Mouse (Mus musculus): ENCODE measurements around the gene Adamtsl1. TPM values are rescaled to one million over a fixed set of nuclear protein-coding genes. Genes with fewer than 3 reads are reported as not detected.

Gene Adamtsl1
- polyA plus RNA-seq, 1 experiment from 2014 or later, result 6.9 TPM

DNA sequence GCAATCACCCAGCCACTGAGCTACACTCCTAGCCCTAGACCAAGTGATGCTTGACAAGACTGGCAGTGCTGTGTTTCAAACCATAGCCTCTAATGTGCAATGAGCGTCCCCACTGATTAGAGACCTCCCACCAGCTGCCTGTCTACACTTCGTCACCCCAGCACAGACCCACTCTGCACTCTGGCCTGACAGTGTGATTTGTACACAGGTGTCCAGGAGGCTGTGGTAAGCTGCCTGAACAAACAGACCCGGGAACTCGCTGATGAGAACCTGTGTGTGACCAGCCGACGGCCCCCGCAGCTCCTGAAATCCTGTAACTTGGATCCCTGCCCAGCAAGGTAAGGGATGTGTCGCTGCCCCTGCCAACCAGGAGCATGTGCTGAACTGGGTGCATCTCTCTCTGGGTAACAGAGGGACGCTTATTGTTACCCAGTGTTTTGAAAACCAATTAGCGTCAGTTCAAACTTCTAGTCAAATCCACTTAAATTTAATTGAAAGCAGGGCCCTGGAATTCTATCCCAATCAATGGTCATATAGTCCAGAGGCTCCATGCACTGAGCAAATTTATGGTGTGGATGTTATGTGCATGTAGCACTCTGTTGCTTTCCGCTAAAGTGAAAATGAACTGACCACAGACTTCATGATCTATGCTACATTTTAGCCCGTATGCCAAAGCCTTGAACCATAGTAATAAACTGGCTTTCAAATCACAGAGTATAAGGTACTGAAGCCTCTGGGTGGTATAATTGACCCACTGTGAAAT, 775.7 kb downstream of the Adamtsl1 start:
- 46% methylated on average over 12 of the region's 12 CpGs for WGBS
- peak; percentile 52 for DNase-seq (ENCODE audit: low spot score)
- Histone ChIP-seq H3K36me3 (replicated peaks) (no peaks in the 10 kb centered on the region), H3K27me3 (replicated peaks; ENCODE audit: low read depth, poor library complexity, severe bottlenecking) (no peaks in the 10 kb centered on the region), H3K4me3 (no peak overlapping the region), H3K27ac (replicated peaks) (peak overlapping the region; percentile 78), H3K4me1 (peaks cover 26% of the 10 kb centered on the region), H3K9me3 (no peaks in the 10 kb centered on the region)

DNA sequence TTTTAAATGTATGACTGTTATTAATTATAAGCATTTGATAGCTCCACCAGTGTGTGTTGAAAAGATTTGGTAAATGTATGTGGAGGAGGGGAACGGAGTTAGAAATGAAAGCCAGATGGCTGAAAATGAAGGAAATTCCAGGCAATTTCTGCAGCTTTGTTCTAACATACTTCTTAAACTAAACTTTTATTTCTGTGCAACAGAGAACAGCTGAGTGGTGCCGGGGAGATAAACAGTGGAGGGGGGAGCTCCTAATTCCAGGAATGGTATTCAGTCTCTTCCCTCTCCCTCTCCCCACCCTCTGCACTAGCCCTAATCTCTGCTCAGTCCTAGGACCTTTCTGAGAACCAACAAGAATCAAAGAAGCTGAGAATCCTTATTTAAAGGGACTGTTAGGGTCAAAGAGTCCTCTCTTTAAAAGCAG, 780.9 kb downstream of the Adamtsl1 start:
- WGBS, result 40% methylated on average over 2 of the region's 2 CpGs
- no peak overlapping the region for H3K4me3 ChIP-seq
- no peaks in the 10 kb centered on the region for H3K27me3 ChIP-seq (replicated peaks; ENCODE audit: low read depth, poor library complexity, severe bottlenecking)
- H3K9me3 ChIP-seq, result no peaks in the 10 kb centered on the region
- no peaks in the 10 kb centered on the region for H3K36me3 ChIP-seq (replicated peaks)
- H3K27ac ChIP-seq (replicated peaks), result peak overlapping the region; percentile 53
- peaks cover 32% of the 10 kb centered on the region for H3K4me1 ChIP-seq
- peak; percentile 52 for DNase-seq (ENCODE audit: low spot score)

DNA sequence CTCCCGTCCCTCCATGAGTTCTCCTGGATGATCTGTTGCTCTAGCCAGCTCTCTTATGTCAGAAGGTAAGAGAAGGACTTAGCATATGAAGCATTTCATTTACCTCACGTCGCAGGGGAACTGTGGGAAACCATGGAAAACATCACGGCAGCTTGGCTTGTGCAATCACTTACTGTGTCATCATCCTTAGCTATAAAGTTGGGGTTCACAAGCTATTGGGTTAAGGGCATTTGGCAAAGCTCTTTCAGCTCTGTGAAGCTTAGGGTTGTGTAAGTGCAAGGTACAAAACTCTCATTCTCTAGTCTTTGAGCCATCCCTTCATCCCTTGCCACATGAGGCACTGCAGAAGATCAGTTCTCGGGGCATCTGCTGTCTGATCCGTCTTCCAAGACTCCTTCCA, 787.5 kb downstream of the Adamtsl1 start:
- no peak for DNase-seq (ENCODE audit: low spot score)
- no peaks in the 10 kb centered on the region for H3K9me3 ChIP-seq
- no peak overlapping the region for H3K4me3 ChIP-seq
- no peaks in the 10 kb centered on the region for H3K27me3 ChIP-seq (replicated peaks; ENCODE audit: low read depth, poor library complexity, severe bottlenecking)
- no peaks in the 10 kb centered on the region for H3K36me3 ChIP-seq (replicated peaks)
- H3K4me1 ChIP-seq, result no peaks in the 10 kb centered on the region; the same call in 1 of the 2 replicates
- WGBS, result 89% methylated on average over 6 of the region's 6 CpGs
- H3K27ac ChIP-seq (replicated peaks), result no peak overlapping the region

DNA sequence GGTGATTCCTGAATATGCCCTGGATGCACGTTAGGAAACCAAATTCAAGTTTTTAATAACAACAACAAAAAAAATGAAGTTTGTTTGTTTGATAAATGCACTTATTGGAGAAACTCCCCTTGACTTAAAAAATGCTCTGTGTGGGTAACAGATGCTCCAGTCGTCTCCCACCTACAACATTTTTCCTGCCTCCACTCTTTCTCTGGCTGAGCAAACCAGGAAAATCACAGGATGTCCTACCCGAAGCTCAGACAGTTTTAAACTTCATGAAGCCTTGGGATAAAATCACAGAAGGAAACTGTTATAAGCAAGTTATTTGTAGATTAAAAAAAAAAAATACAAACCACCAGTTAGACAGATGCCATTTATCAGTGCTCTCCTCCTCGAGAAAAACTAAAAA, 788.1 kb downstream of the Adamtsl1 start:
- WGBS, result 77% methylated on average over 4 of the region's 4 CpGs
- no peaks in the 10 kb centered on the region for H3K9me3 ChIP-seq
- no peaks in the 10 kb centered on the region for H3K4me1 ChIP-seq
- H3K27ac ChIP-seq (replicated peaks), result no peak overlapping the region
- no peak for DNase-seq (ENCODE audit: low spot score)
- H3K4me3 ChIP-seq, result no peak overlapping the region
- no peaks in the 10 kb centered on the region for H3K27me3 ChIP-seq (replicated peaks; ENCODE audit: low read depth, poor library complexity, severe bottlenecking)
- no peaks in the 10 kb centered on the region for H3K36me3 ChIP-seq (replicated peaks)

DNA sequence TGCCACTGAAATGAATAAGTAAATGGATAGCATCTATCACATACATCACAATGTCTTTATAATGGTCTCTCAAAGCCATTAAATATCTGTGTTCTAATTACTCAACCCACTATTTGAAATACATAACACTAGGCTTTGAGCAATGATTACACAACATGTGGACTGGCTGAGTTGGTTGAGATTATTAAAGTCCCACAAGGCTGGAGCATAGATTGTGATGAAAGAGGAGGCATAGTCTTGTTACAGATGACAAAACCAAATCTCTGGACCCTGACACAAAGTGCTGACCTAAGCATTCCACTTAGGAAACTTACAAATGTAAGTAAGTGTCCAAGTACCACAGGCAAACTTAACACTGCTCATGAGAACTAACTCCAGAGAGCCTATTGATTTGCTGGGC, 792.8 kb downstream of the Adamtsl1 start:
- Histone ChIP-seq H3K4me1 (peaks cover 7% of the 10 kb centered on the region; the same call in 1 of the 2 replicates), H3K36me3 (replicated peaks) (no peaks in the 10 kb centered on the region), H3K27me3 (replicated peaks; ENCODE audit: low read depth, poor library complexity, severe bottlenecking) (no peaks in the 10 kb centered on the region)

DNA sequence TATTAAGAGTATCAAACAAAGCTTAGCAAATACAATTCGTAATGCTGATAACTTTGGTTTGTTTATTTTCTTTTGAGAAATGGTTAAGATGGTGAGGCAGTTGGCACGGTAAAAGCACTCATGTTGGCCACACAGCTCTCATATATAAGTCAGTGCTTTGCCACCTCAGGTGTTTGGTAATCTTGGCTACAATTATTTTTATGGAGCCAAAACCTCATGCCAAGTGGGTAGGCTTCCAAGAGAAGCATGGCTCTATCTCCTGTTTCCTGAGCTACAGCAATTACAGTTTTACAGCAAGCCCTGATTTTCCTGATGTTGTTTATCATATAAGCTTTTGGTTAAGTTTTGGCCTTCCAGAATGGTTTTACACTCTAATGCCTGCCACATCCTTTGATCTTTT, 795.2 kb downstream of the Adamtsl1 start:
- Histone ChIP-seq H3K9me3 (no peaks in the 10 kb centered on the region), H3K4me1 (peaks cover 7% of the 10 kb centered on the region; the same call in 1 of the 2 replicates), H3K36me3 (replicated peaks) (no peaks in the 10 kb centered on the region), H3K4me3 (no peak overlapping the region), H3K27me3 (replicated peaks; ENCODE audit: low read depth, poor library complexity, severe bottlenecking) (no peaks in the 10 kb centered on the region), H3K27ac (replicated peaks) (no peak overlapping the region)
- 89% methylated on average over 2 of the region's 2 CpGs for WGBS
- DNase-seq (ENCODE audit: low spot score), result no peak

More for the DNA sequence above, 792.8 kb downstream of the Adamtsl1 start:
- DNase-seq (ENCODE audit: low spot score), result no peak
- no peak overlapping the region for H3K4me3 ChIP-seq
- no peaks in the 10 kb centered on the region for H3K9me3 ChIP-seq
- no peak overlapping the region for H3K27ac ChIP-seq (replicated peaks)

DNA sequence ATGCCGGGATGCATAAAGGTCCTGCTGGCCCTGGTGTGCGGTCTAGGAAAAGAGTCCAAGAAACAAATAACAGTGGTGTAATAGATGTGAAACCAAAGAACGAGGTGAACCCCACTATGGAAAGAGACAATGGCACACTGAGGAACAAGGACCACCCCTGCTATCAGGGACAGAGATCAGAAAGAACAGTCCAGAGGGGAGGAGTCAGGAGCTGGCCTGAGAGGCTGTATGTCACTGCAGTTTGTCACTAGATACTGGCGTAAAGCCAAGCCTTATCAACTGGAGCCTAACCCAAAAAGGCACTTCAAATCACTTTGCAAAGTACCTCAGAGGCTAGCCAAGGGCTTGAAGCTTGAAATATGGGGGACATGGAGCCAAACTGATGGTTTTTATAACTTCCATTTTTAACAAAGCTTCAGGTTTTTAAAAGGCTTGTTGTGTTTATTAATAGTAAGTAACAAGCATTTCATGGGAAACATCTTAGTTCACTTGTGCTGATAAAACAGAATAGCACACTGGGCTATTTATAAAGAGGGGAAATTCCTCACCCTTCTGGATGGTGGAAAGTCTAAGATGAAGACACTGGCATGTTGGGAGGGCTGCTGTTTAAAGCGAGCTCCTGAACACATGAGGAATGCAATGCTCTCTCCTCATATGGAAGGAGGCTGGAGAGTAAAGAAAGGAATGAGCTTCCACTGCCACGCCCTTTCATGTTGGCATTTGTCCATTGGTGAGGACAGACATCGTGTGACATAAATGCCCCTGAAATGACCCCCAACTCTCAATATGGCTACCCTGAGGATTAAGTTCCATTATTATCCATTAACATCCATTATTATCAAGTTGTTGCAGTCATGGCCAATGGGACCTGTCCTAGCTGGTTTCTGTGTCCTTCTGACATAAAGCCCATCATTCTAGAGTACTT, 797.1 kb downstream of the Adamtsl1 start:
- Histone ChIP-seq H3K27me3 (replicated peaks; ENCODE audit: low read depth, poor library complexity, severe bottlenecking) (no peaks in the 10 kb centered on the region), H3K4me1 (peaks cover 7% of the 10 kb centered on the region; the same call in 1 of the 2 replicates), H3K4me3 (no peak overlapping the region), H3K27ac (replicated peaks) (no peak overlapping the region), H3K9me3 (no peaks in the 10 kb centered on the region), H3K36me3 (replicated peaks) (no peaks in the 10 kb centered on the region)
- DNase-seq (ENCODE audit: low spot score), result no peak
- 73% methylated on average over 7 of the region's 7 CpGs for WGBS

DNA sequence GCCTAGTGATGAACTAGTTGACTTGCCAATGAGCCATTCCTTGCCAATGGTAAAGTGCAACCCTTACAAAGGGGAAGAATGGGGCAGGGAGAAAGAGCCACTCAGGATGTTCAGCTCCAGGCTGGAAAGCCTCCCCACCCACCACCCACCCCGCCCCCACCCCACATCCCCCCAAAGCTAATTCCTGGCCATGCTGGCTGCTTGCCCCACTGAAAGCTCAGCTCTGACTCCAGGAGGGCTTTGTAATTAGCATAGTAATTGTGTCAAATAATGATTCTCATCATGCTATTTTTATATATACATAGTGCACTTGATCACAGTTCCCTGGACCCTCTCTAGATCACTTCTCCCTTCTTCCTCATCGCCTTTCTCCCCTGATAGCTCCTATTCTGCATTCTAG, 798.4 kb downstream of the Adamtsl1 start:
- H3K4me1 ChIP-seq, result peaks cover 7% of the 10 kb centered on the region; the same call in 1 of the 2 replicates
- H3K9me3 ChIP-seq, result no peaks in the 10 kb centered on the region
- no peak for DNase-seq (ENCODE audit: low spot score)
- H3K4me3 ChIP-seq, result no peak overlapping the region
- no peak overlapping the region for H3K27ac ChIP-seq (replicated peaks)
- H3K27me3 ChIP-seq (replicated peaks; ENCODE audit: low read depth, poor library complexity, severe bottlenecking), result no peaks in the 10 kb centered on the region
- 85% methylated on average over 2 of the region's 2 CpGs for WGBS
- no peaks in the 10 kb centered on the region for H3K36me3 ChIP-seq (replicated peaks)

DNA sequence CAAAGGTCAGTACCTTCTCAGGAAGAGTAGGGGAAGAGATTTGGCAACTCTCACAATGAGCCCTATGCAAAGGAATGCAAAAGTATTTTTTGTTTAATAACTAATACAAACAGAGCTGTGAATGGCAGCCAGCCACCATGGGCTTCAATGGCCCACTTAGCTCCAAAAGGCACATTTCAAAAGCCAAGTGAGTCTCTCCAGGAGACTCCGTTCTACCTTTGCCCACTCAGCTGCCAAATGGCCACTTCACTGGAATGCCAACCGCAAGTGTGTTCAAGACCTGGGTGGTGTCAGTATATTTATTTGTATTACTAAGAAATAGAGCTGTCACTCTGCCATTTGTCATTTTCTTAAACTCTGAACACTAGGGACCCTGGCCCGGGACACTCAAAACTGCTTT, 800.5 kb downstream of the Adamtsl1 start:
- Histone ChIP-seq H3K4me3 (no peak overlapping the region), H3K27ac (replicated peaks) (no peak overlapping the region), H3K4me1 (peaks cover 7% of the 10 kb centered on the region; the same call in 1 of the 2 replicates), H3K36me3 (replicated peaks) (no peaks in the 10 kb centered on the region), H3K9me3 (no peaks in the 10 kb centered on the region), H3K27me3 (replicated peaks; ENCODE audit: low read depth, poor library complexity, severe bottlenecking) (no peaks in the 10 kb centered on the region)
- DNase-seq (ENCODE audit: low spot score), result no peak
- 83% methylated on average over 3 of the region's 3 CpGs for WGBS

DNA sequence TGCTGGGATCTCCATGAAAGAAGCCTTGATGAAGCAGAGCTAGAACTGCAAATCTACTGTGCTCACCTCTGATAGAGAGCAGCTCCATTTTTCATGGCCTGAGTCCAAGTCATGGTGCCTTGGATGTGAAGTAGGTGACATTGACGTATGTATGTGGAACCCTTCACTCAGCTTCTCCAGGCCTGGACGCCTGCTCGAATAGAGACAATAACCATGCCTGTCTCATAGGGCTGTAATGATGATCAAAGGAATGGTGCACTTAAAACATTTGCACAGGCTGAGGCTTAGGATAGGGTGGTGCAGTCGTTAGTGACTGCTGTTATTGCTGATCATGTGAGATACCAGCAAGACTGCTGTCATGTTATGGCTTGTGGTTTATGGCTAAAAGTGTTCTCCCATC, 801.1 kb downstream of the Adamtsl1 start:
- no peak for DNase-seq (ENCODE audit: low spot score)
- H3K27me3 ChIP-seq (replicated peaks; ENCODE audit: low read depth, poor library complexity, severe bottlenecking), result no peaks in the 10 kb centered on the region
- H3K36me3 ChIP-seq (replicated peaks), result no peaks in the 10 kb centered on the region
- H3K9me3 ChIP-seq, result no peaks in the 10 kb centered on the region
- WGBS, result 86% methylated on average over 4 of the region's 4 CpGs
- peaks cover 7% of the 10 kb centered on the region; the same call in 1 of the 2 replicates for H3K4me1 ChIP-seq
- H3K27ac ChIP-seq (replicated peaks), result no peak overlapping the region
- no peak overlapping the region for H3K4me3 ChIP-seq

DNA sequence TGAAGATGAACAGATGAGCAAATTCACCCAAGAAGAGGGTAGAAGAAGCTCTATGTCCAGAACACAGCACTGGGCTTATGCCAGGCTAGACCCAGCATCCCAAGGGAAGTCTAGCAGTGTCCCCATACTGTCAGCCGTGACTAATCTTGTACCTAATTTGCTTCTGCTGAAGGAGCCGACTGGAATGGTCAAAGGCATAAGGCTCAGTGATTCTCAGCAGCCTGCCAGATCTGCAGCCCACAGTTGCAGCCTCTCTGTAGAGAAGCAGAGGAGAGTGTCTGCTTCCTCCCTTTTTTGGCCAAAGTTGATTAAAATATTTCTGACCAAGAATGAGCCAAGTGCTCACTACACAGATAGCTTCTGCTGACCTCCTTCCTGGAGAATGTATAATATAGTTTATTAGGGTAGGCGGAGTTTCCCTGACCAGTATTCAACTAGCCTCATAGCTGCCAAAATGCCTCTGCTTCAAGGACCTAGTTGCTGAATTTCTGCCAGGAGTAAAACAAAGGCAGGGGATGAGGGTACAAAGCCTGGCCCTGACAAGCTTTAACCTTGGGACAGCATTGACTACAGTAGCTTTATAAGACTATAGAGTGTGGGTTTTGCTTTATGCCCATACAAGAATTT, 804.1 kb downstream of the Adamtsl1 start:
- no peak for DNase-seq (ENCODE audit: low spot score)

DNA sequence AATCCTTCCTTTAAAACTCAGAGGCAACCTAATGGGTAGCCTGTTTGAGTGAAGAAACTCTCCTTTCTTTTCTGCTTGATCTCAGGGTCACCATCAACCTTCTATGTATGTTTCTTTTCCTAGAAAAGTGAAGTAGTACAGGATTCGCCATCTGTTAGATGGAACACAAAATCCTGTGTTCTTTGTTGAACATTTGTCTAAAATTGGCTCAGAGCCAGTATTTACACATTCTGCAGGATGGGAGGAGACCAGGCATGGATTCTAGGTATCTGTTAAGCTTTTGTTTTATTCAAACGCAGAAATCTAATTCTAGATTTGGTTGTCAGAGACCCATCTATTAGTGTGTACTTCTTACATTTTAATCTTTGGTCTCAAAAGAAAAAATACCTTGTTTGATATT, 811.4 kb downstream of the Adamtsl1 start:
- H3K27ac ChIP-seq (replicated peaks), result no peak overlapping the region
- H3K4me1 ChIP-seq, result peaks cover 20% of the 10 kb centered on the region
- H3K36me3 ChIP-seq (replicated peaks), result no peaks in the 10 kb centered on the region
- 78% methylated on average over 2 of the region's 2 CpGs for WGBS
- no peak overlapping the region for H3K4me3 ChIP-seq
- no peaks in the 10 kb centered on the region for H3K27me3 ChIP-seq (replicated peaks; ENCODE audit: low read depth, poor library complexity, severe bottlenecking)
- no peak for DNase-seq (ENCODE audit: low spot score)
- no peaks in the 10 kb centered on the region for H3K9me3 ChIP-seq

More for the DNA sequence above, 804.1 kb downstream of the Adamtsl1 start:
- H3K27ac ChIP-seq (replicated peaks), result no peak overlapping the region
- no peaks in the 10 kb centered on the region for H3K27me3 ChIP-seq (replicated peaks; ENCODE audit: low read depth, poor library complexity, severe bottlenecking)
- no peak overlapping the region for H3K4me3 ChIP-seq
- no peaks in the 10 kb centered on the region for H3K36me3 ChIP-seq (replicated peaks)
- H3K9me3 ChIP-seq, result no peaks in the 10 kb centered on the region
- H3K4me1 ChIP-seq, result no peaks in the 10 kb centered on the region
- WGBS, result 75% methylated on average over 3 of the region's 3 CpGs
